In the genomic region with DNA sequence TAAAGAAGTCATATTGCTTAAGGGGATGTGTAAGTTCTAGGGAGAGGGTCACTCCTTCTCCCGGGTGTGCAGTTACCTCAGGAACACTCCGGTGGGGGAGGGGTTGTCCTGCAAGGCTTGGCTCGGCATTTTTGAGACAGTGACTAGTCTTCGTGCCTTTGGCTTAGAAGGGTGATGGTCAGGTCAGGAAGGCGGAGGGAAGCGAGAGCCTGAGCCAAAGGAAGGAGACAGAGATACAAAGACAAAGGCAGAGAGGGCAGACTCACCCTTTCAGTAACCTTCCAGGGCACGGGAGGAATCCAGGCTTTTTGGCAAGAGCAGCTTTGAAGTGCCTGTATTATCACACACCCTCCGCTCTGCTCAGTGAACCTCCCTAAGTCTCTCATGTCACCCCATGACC, we compare ENCODE assay signal across 1 mouse cellular context.
TF ChIP-seq lines count a peak whose summit lies in the region.

No protein-coding gene starts in this region.

TF ChIP-seq in MEL, 35 proteins besides CTCF, POLR2A, EP300 and RAD21:
- TF ChIP-seq GATA1 (IDR thresholded peaks at IDR 0.05; ENCODE audit: low read depth, low read length) (no peak), ZMIZ1 (IDR thresholded peaks at IDR 0.05; ENCODE audit: low read depth, low read length) (no peak), CHD2 (IDR thresholded peaks at IDR 0.05; ENCODE audit: low read length) (no peak), MYC (IDR thresholded peaks at IDR 0.05; ENCODE audit: low read depth, low read length) (no peak), ETS1 (IDR thresholded peaks at IDR 0.05; ENCODE audit: low read depth, low read length) (no peak), TCF12 (IDR thresholded peaks at IDR 0.05; ENCODE audit: low read depth, low read length) (no peak), TBP (IDR thresholded peaks at IDR 0.05; ENCODE audit: low read depth, low read length) (no peak), POLR2AphosphoS2 (IDR thresholded peaks at IDR 0.05; ENCODE audit: low read length) (no peak), UBTF (IDR thresholded peaks at IDR 0.05; ENCODE audit: borderline replicate concordance, insufficient read depth, low read depth, low read length) (no peak), HCFC1 (IDR thresholded peaks at IDR 0.05; ENCODE audit: low read depth, low read length) (no peak)
